Mouse (Mus musculus): ENCODE results near the gene Zswim8.

Zswim8 gene

GRCm38 (mm10) chr14:20730853-20731602 lies 23.7 kb downstream of the Zswim8 start:
- no peak for DNase-seq (ENCODE audit: low read depth, low spot score)

GRCm38 (mm10) chr14:20733041-20733951 lies 25.9 kb downstream of the Zswim8 start:
- peak; percentile 42 for DNase-seq (ENCODE audit: low read depth, low spot score)

- peak; percentile 73 for DNase-seq (ENCODE audit: low read depth, low spot score)
Observed at GRCm38 (mm10) chr14:20733952-20734774, 26.8 kb downstream of the Zswim8 start, which contains the start of gene Ndst2. Gene Ndst2 (minus strand): TSS chr14:20734562.

GRCm38 (mm10) chr14:20735052-20735451 lies 27.7 kb downstream of the Zswim8 start:
- no peak for DNase-seq (ENCODE audit: low read depth, low spot score)

GRCm38 (mm10) chr14:20735892-20736390 lies 28.6 kb downstream of the Zswim8 start:
- DNase-seq (ENCODE audit: low read depth, low spot score): no peak

- DNase-seq (ENCODE audit: low read depth, low spot score): peak; percentile 54
Observed at GRCm38 (mm10) chr14:20737306-20737705, 30.0 kb downstream of the Zswim8 start.

GRCm38 (mm10) chr14:20738511-20738910 lies 31.2 kb downstream of the Zswim8 start:
- DNase-seq (ENCODE audit: low read depth, low spot score): no peak

- no peak for DNase-seq (ENCODE audit: low read depth, low spot score)
Observed at GRCm38 (mm10) chr14:20741301-20741700, 33.9 kb downstream of the Zswim8 start.

GRCm38 (mm10) chr14:20743614-20744013 lies 36.3 kb downstream of the Zswim8 start:
- no peak for DNase-seq (ENCODE audit: low read depth, low spot score)

- DNase-seq (ENCODE audit: low read depth, low spot score): peak; percentile 14
Observed at GRCm38 (mm10) chr14:20746935-20747334, 39.6 kb downstream of the Zswim8 start.

- DNase-seq (ENCODE audit: low read depth, low spot score): no peak
Observed at GRCm38 (mm10) chr14:20748388-20748787, 41.0 kb downstream of the Zswim8 start.

- no peak for DNase-seq (ENCODE audit: low read depth, low spot score)
Observed at GRCm38 (mm10) chr14:20749494-20750051, 42.2 kb downstream of the Zswim8 start.

GRCm38 (mm10) chr14:20750503-20750902 lies 43.2 kb downstream of the Zswim8 start:
- DNase-seq (ENCODE audit: low read depth, low spot score): no peak

GRCm38 (mm10) chr14:20753792-20754191 lies 46.4 kb downstream of the Zswim8 start:
- DNase-seq (ENCODE audit: low read depth, low spot score): no peak

- no peak for DNase-seq (ENCODE audit: low read depth, low spot score)
Observed at GRCm38 (mm10) chr14:20757370-20757907, 50.1 kb downstream of the Zswim8 start.

- DNase-seq (ENCODE audit: low read depth, low spot score): no peak
Observed at GRCm38 (mm10) chr14:20758768-20759435, 51.5 kb downstream of the Zswim8 start.

GRCm38 (mm10) chr14:20764942-20765341 lies 57.6 kb downstream of the Zswim8 start:
- DNase-seq (ENCODE audit: low read depth, low spot score): no peak

GRCm38 (mm10) chr14:20765642-20766258 lies 58.4 kb downstream of the Zswim8 start:
- DNase-seq (ENCODE audit: low read depth, low spot score): peak; percentile 95

GRCm38 (mm10) chr14:20767936-20768335 lies 60.6 kb downstream of the Zswim8 start:
- DNase-seq (ENCODE audit: low read depth, low spot score): no peak

GRCm38 (mm10) chr14:20768581-20768980 lies 61.2 kb downstream of the Zswim8 start:
- peak; percentile 45 for DNase-seq (ENCODE audit: low read depth, low spot score)

All from 3T3-L1 (cell line).